Mouse (Mus musculus) ES-E14 (cell line): Measurements from ENCODE around the gene Unc13d. TPM values are rescaled to one million over a fixed set of nuclear protein-coding genes. Genes with fewer than 3 reads are reported as not detected.

Experiments used
- DNase-seq: peaks from one replicate; pipeline ENCODE4 v3.0.0-alpha.2; 2013; ENCODE audit warnings: low read depth, low spot score
- H3K27ac ChIP-seq: 2 replicates; pipeline ENCODE4 v1.5.1; 2012; ENCODE audit warnings: low read depth, mild to moderate bottlenecking, low read length, moderate library complexity, mixed read lengths; ENCODE audit not compliant: poor library complexity, insufficient read depth, severe bottlenecking
- H3K36me3 ChIP-seq: 2 replicates; pipeline ENCODE4 v1.6.1; 2012; ENCODE audit warnings: mild to moderate bottlenecking, low read length, moderate library complexity, mixed read lengths; ENCODE audit not compliant: control insufficient read depth, poor library complexity, insufficient read depth, severe bottlenecking
- H3K4me1 ChIP-seq, 2 experiments: fragments of 150-350 bp in 1 of 2; sonication (generic) in 1 of 2; 2 replicates each; pipeline ENCODE4 v1.6.1; 2012; ENCODE audit warnings: low read length in 2 of 2, mild to moderate bottlenecking in 1 of 2, mixed read lengths in 1 of 2; ENCODE audit not compliant: control insufficient read depth in 2 of 2, insufficient read depth in 2 of 2, poor library complexity in 1 of 2
- H3K4me3 ChIP-seq, 2 experiments: fragments of 150-350 bp in 1 of 2; sonication (generic) in 1 of 2; 2 replicates each; pipeline ENCODE4 v1.5.1; 2012; ENCODE audit warnings: low read length in 2 of 2, low read depth in 1 of 2, mild to moderate bottlenecking in 1 of 2, mixed read lengths in 1 of 2; ENCODE audit not compliant: insufficient read depth in 1 of 2, poor library complexity in 1 of 2, severe bottlenecking in 1 of 2
- H3K9ac ChIP-seq: 2 replicates; pipeline ENCODE4 v1.6.1; 2012; ENCODE audit warnings: low read depth, mild to moderate bottlenecking, low read length, mixed read lengths; ENCODE audit not compliant: poor library complexity, insufficient read depth, severe bottlenecking
- H3K9me3 ChIP-seq: fragments of 150-350 bp; sonication (generic); 2 replicates; pipeline ENCODE4 v1.6.1; 2012; ENCODE audit warnings: low read depth, mild to moderate bottlenecking, low read length; ENCODE audit not compliant: control insufficient read depth, insufficient read depth
- CHD2 ChIP-seq: IDR thresholded peaks from 2 replicates; pipeline ENCODE4 v1.6.1; 2014; ENCODE audit warnings: mild to moderate bottlenecking, low read depth, low read length, inconsistent platforms
- HCFC1 ChIP-seq: IDR thresholded peaks from 2 replicates; pipeline ENCODE4 v1.6.1; 2012; ENCODE audit warnings: low read length, inconsistent platforms, borderline replicate concordance; ENCODE audit not compliant: insufficient read depth
- MAFK ChIP-seq: IDR thresholded peaks from 2 replicates; pipeline ENCODE4 v1.6.1; 2014; ENCODE audit warnings: mild to moderate bottlenecking, low read depth, low read length, inconsistent platforms; ENCODE audit not compliant: insufficient read depth
- ZC3H11A ChIP-seq: IDR thresholded peaks from 2 replicates; pipeline ENCODE4 v1.6.1; 2012; ENCODE audit warnings: low read depth, mild to moderate bottlenecking, inconsistent platforms, low read length, borderline replicate concordance
- ZNF384 ChIP-seq: IDR thresholded peaks from 2 replicates; pipeline ENCODE4 v1.6.1; 2012; ENCODE audit warnings: low read depth, low read length, inconsistent platforms
- in situ Hi-C, 2 experiments: fragments of 600-800 bp; cut with MboI; formaldehyde crosslinking; loops; one replicate each; pipeline ENCODE4 v1.15.1; 2025; ENCODE audit warnings: low sequenced_read_pairs in 2 of 2, inconsistent platforms in 1 of 2; ENCODE audit not compliant: unreplicated experiment in 2 of 2
- total RNA-seq: library from RNA; depleted of rRNA; stranded (reverse); fragments of 300-350 nt; gene quantifications from 2 replicates; pipeline ENCODE4 v1.2.3, GENCODE M21; 2012

Gene Unc13d
- total RNA-seq, 1 experiment: 13.3 TPM

GRCm38 (mm10) chr11:116059691-116060025, 18.1 kb downstream of the Unc13d start:
- Histone ChIP-seq H3K36me3 (peaks cover 51% of the 10 kb centered on the region), H3K9ac (no peak overlapping the region), H3K9me3 (no peaks in the 10 kb centered on the region), H3K4me1 (peaks cover 0 to 3% of the 10 kb centered on the region in 2 experiments; a peak in 1 of 4 replicates), H3K27ac (no peak overlapping the region), H3K4me3 (no peak overlapping the region)
- in situ Hi-C loops: no loop called here
- TF ChIP-seq ZC3H11A (no peak), CHD2 (no peak), HCFC1 (no peak), ZNF384 (no peak), MAFK (no peak)
- no peak for DNase-seq

GRCm38 (mm10) chr11:116058868-116059690, 18.7 kb downstream of the Unc13d start:
- Histone ChIP-seq H3K36me3 (peaks cover 57% of the 10 kb centered on the region), H3K9ac (no peak overlapping the region), H3K4me3 (no peak overlapping the region), H3K9me3 (no peaks in the 10 kb centered on the region), H3K27ac (no peak overlapping the region), H3K4me1 (peaks cover 0 to 3% of the 10 kb centered on the region in 2 experiments; a peak in 1 of 4 replicates)
- in situ Hi-C loops: no loop called here
- TF ChIP-seq HCFC1 (no peak), ZC3H11A (no peak), CHD2 (no peak), MAFK (no peak), ZNF384 (no peak)
- DNase-seq: no peak

- in situ Hi-C loops: no loop called here
- TF ChIP-seq CHD2: no peak
- no peak for TF ChIP-seq ZC3H11A
- no peak for TF ChIP-seq HCFC1
- no peak for TF ChIP-seq ZNF384
- no peak for TF ChIP-seq MAFK
- Histone ChIP-seq H3K4me3 (no peak overlapping the region), H3K9ac (no peak overlapping the region), H3K9me3 (no peaks in the 10 kb centered on the region), H3K4me1 (peaks cover 0 to 3% of the 10 kb centered on the region in 2 experiments; a peak in 1 of 4 replicates), H3K36me3 (peaks cover 66% of the 10 kb centered on the region), H3K27ac (no peak overlapping the region)
- no peak for DNase-seq
Measured at GRCm38 (mm10) chr11:116058022-116058614, 19.6 kb downstream of the Unc13d start.

- no peak overlapping the region for H3K9ac ChIP-seq
- peaks cover 0 to 3% of the 10 kb centered on the region in 2 experiments; a peak in 1 of 4 replicates for H3K4me1 ChIP-seq
- H3K9me3 ChIP-seq: no peaks in the 10 kb centered on the region
- no peak overlapping the region for H3K27ac ChIP-seq
- in situ Hi-C loops: no loop called here
- H3K36me3 ChIP-seq: peaks cover 72% of the 10 kb centered on the region
- TF ChIP-seq MAFK (no peak), ZNF384 (no peak)
- DNase-seq: no peak
- no peak overlapping the region for H3K4me3 ChIP-seq
Measured at GRCm38 (mm10) chr11:116057237-116057881, 20.4 kb downstream of the Unc13d start.
